Mouse (Mus musculus): ENCODE measurements around the gene Olfr1412. TPM values are rescaled to one million over a fixed set of nuclear protein-coding genes. Genes with fewer than 3 reads are reported as not detected.

Gene Olfr1412
- total RNA-seq, 1 experiment from 2014 or later = not detected

- DNase-seq = peak; percentile 79
Measured at GRCm38 (mm10) chr1:92638181-92638580, 52.6 kb downstream of the Olfr1412 start.

GRCm38 (mm10) chr1:92638736-92639135, 53.2 kb downstream of the Olfr1412 start:
- no peak for DNase-seq

- no peak for DNase-seq
Measured at GRCm38 (mm10) chr1:92640393-92640792, 54.8 kb downstream of the Olfr1412 start.

Other genes starting within 250 kb of the Olfr1412 start
- gene Ndufa10, start 111.9 kb upstream of the Olfr1412 start, total RNA-seq (2021) = 626 and 670 TPM in 2 replicates
- not detected in 2 replicates for gene Olfr1416, start 100.7 kb upstream of the Olfr1412 start, total RNA-seq (2021)
- gene Olfr1415, start 89.7 kb upstream of the Olfr1412 start, total RNA-seq (2021) = not detected in 2 replicates
- not detected in 2 replicates for gene Olfr1414, start 67.1 kb upstream of the Olfr1412 start, total RNA-seq (2021)
- not detected in 2 replicates for gene Olfr1413, start 14.5 kb upstream of the Olfr1412 start, total RNA-seq (2021)
- gene Olfr1411, start 8.6 kb downstream of the Olfr1412 start, total RNA-seq (2021) = not detected in 2 replicates
- not detected in 2 replicates for gene Olfr1410, start 20.0 kb downstream of the Olfr1412 start, total RNA-seq (2021)
- not detected in 2 replicates for gene Olfr12, start 32.0 kb downstream of the Olfr1412 start, total RNA-seq (2021)
- 264 and 268 TPM in 2 replicates for gene Cops9, start 56.2 kb downstream of the Olfr1412 start, total RNA-seq (2021)
- not detected in 2 replicates for gene Otos, start 63.1 kb downstream of the Olfr1412 start, total RNA-seq (2021)
- 41.9 and 43.2 TPM in 2 replicates for gene Gpc1, start 245.9 kb downstream of the Olfr1412 start, total RNA-seq (2021)

Measured in adrenal gland, postnatal 14 days (tissue).